Mouse (Mus musculus): ENCODE results near the gene Vps18. TPM values are rescaled to one million over a fixed set of nuclear protein-coding genes. Genes with fewer than 3 reads are reported as not detected.
A peak's percentile ranks its signal among the peaks of the same experiment; 100 is the strongest.

The Vps18 gene
- total and polyA plus RNA-seq, 2 experiments from 2014 or later, result 20.5 to 34.0 TPM

GRCm38 (mm10) chr2:119302876-119303275, 14.3 kb downstream of the Vps18 start:
- Histone ChIP-seq H3K4me3 (ENCODE audit: low read length) (no peak overlapping the region), H3K9ac (replicated peaks; ENCODE audit: low read length) (no peak overlapping the region), H3K27me3 (ENCODE audit: insufficient read depth, low read length) (no peaks in the 10 kb centered on the region), H3K9me3 (ENCODE audit: low read length) (no peaks in the 10 kb centered on the region), H3K4me1 (ENCODE audit: insufficient read depth, low read length) (peaks cover 4% of the 10 kb centered on the region; the same call in 1 of the 2 replicates), H3K4me2 (ENCODE audit: low read depth, low read length) (no peak overlapping the region), H3K36me3 (ENCODE audit: insufficient read depth, low read length) (peaks cover 9% of the 10 kb centered on the region; the same call in 1 of the 2 replicates), H3K27ac (no peak overlapping the region)
- no peak for TF ChIP-seq CTCF (IDR thresholded peaks at IDR 0.05; ENCODE audit: low read depth)
- no peak for DNase-seq (ENCODE audit: low spot score)
- WGBS, result 71% methylated on average over 6 of the region's 6 CpGs
- no peak for ATAC-seq

- Histone ChIP-seq H3K36me3 (ENCODE audit: insufficient read depth, low read length) (no peaks in the 10 kb centered on the region), H3K4me2 (ENCODE audit: low read depth, low read length) (no peak overlapping the region), H3K9me3 (ENCODE audit: low read length) (no peaks in the 10 kb centered on the region), H3K27me3 (ENCODE audit: insufficient read depth, low read length) (no peaks in the 10 kb centered on the region), H3K4me1 (ENCODE audit: insufficient read depth, low read length) (peaks cover 4% of the 10 kb centered on the region; the same call in 1 of the 2 replicates), H3K9ac (replicated peaks; ENCODE audit: low read length) (no peak overlapping the region), H3K27ac (no peak overlapping the region), H3K4me3 (ENCODE audit: low read length) (no peak overlapping the region)
- no peak for DNase-seq (ENCODE audit: low spot score)
- ATAC-seq, result no peak
- WGBS, result 61% methylated on average over 3 of the region's 3 CpGs
- no peak for TF ChIP-seq CTCF (IDR thresholded peaks at IDR 0.05; ENCODE audit: low read depth)
Measured at GRCm38 (mm10) chr2:119304391-119304790, 15.9 kb downstream of the Vps18 start.

- H3K27me3 ChIP-seq (ENCODE audit: insufficient read depth, low read length), result no peaks in the 10 kb centered on the region
- peaks cover 4% of the 10 kb centered on the region; the same call in 1 of the 2 replicates for H3K4me1 ChIP-seq (ENCODE audit: insufficient read depth, low read length)
- no peak for DNase-seq (ENCODE audit: low spot score)
- H3K9ac ChIP-seq (replicated peaks; ENCODE audit: low read length), result no peak overlapping the region
- H3K27ac ChIP-seq, result no peak overlapping the region
- no peak overlapping the region for H3K4me3 ChIP-seq (ENCODE audit: low read length)
- H3K36me3 ChIP-seq (ENCODE audit: insufficient read depth, low read length), result no peaks in the 10 kb centered on the region
- WGBS, result 30% methylated on average over 3 of the region's 3 CpGs
- H3K4me2 ChIP-seq (ENCODE audit: low read depth, low read length), result no peak overlapping the region
- TF ChIP-seq CTCF (IDR thresholded peaks at IDR 0.05; ENCODE audit: low read depth), result no peak
- H3K9me3 ChIP-seq (ENCODE audit: low read length), result no peaks in the 10 kb centered on the region
- peak; percentile 50; the same call in 1 of the 2 replicates for ATAC-seq
Measured at GRCm38 (mm10) chr2:119304798-119305208, 16.3 kb downstream of the Vps18 start.

GRCm38 (mm10) chr2:119311544-119311943, 23.0 kb downstream of the Vps18 start:
- no peak for TF ChIP-seq CTCF (IDR thresholded peaks at IDR 0.05; ENCODE audit: low read depth)
- ATAC-seq (no peak), DNase-seq (ENCODE audit: low spot score) (no peak)
- no peak overlapping the region for H3K27ac ChIP-seq
- WGBS, result 57% methylated on average over 12 of the region's 12 CpGs
- no peak overlapping the region for H3K4me3 ChIP-seq (ENCODE audit: low read length)
- no peaks in the 10 kb centered on the region for H3K9me3 ChIP-seq (ENCODE audit: low read length)
- H3K36me3 ChIP-seq (ENCODE audit: insufficient read depth, low read length), result no peaks in the 10 kb centered on the region
- H3K4me2 ChIP-seq (ENCODE audit: low read depth, low read length), result no peak overlapping the region
- H3K9ac ChIP-seq (replicated peaks; ENCODE audit: low read length), result no peak overlapping the region
- no peaks in the 10 kb centered on the region for H3K4me1 ChIP-seq (ENCODE audit: insufficient read depth, low read length)
- H3K27me3 ChIP-seq (ENCODE audit: insufficient read depth, low read length), result 0 out of 2 replicates have a peak, but pooled peaks cover 3% of the 10 kb centered on the region

GRCm38 (mm10) chr2:119312380-119312958, 23.9 kb downstream of the Vps18 start:
- no peak for TF ChIP-seq CTCF (IDR thresholded peaks at IDR 0.05; ENCODE audit: low read depth)
- Histone ChIP-seq H3K36me3 (ENCODE audit: insufficient read depth, low read length) (no peaks in the 10 kb centered on the region), H3K27ac (no peak overlapping the region), H3K4me2 (ENCODE audit: low read depth, low read length) (no peak overlapping the region), H3K4me3 (ENCODE audit: low read length) (no peak overlapping the region), H3K27me3 (ENCODE audit: insufficient read depth, low read length) (0 out of 2 replicates have a peak, but pooled peaks cover 3% of the 10 kb centered on the region), H3K9me3 (ENCODE audit: low read length) (no peaks in the 10 kb centered on the region), H3K9ac (replicated peaks; ENCODE audit: low read length) (no peak overlapping the region), H3K4me1 (ENCODE audit: insufficient read depth, low read length) (no peaks in the 10 kb centered on the region)
- DNase-seq (ENCODE audit: low spot score) (no peak), ATAC-seq (0 out of 2 replicates have a peak, but pooled peaks have one; percentile 30)
- WGBS, result 46% methylated on average over 2 of the region's 2 CpGs

GRCm38 (mm10) chr2:119313780-119314479, 25.4 kb downstream of the Vps18 start:
- Histone ChIP-seq H3K4me3 (ENCODE audit: low read length) (no peak overlapping the region), H3K4me1 (ENCODE audit: insufficient read depth, low read length) (no peaks in the 10 kb centered on the region), H3K4me2 (ENCODE audit: low read depth, low read length) (no peak overlapping the region), H3K9ac (replicated peaks; ENCODE audit: low read length) (no peak overlapping the region), H3K27ac (no peak overlapping the region), H3K27me3 (ENCODE audit: insufficient read depth, low read length) (0 out of 2 replicates have a peak, but pooled peaks cover 3% of the 10 kb centered on the region), H3K36me3 (ENCODE audit: insufficient read depth, low read length) (no peaks in the 10 kb centered on the region), H3K9me3 (ENCODE audit: low read length) (no peaks in the 10 kb centered on the region)
- DNase-seq (ENCODE audit: low spot score) (no peak), ATAC-seq (no peak)
- WGBS, result 32% methylated on average over 10 of the region's 10 CpGs
- no peak for TF ChIP-seq CTCF (IDR thresholded peaks at IDR 0.05; ENCODE audit: low read depth)
